Mouse (Mus musculus): ENCODE data around the gene Cdcp1.

- no peak for TF ChIP-seq EP300 (IDR thresholded peaks at IDR 0.05; ENCODE audit: low read depth)
- no peak for TF ChIP-seq CTCF (IDR thresholded peaks at IDR 0.05; ENCODE audit: low read depth)
Measured at GRCm38 (mm10) chr9:123259896-123260610, 44.2 kb upstream of the Cdcp1 start.
